Mouse (Mus musculus) neural tube, embryonic 10.5 days (tissue): Measurements from ENCODE around the gene Gm49333.

Source experiments
- DNase-seq: peaks from one replicate; pipeline ENCODE4 v3.0.0-alpha.2; 2017; ENCODE audit warnings: low spot score; ENCODE audit errors: extremely low spot score

Gene Gm49333

DNA sequence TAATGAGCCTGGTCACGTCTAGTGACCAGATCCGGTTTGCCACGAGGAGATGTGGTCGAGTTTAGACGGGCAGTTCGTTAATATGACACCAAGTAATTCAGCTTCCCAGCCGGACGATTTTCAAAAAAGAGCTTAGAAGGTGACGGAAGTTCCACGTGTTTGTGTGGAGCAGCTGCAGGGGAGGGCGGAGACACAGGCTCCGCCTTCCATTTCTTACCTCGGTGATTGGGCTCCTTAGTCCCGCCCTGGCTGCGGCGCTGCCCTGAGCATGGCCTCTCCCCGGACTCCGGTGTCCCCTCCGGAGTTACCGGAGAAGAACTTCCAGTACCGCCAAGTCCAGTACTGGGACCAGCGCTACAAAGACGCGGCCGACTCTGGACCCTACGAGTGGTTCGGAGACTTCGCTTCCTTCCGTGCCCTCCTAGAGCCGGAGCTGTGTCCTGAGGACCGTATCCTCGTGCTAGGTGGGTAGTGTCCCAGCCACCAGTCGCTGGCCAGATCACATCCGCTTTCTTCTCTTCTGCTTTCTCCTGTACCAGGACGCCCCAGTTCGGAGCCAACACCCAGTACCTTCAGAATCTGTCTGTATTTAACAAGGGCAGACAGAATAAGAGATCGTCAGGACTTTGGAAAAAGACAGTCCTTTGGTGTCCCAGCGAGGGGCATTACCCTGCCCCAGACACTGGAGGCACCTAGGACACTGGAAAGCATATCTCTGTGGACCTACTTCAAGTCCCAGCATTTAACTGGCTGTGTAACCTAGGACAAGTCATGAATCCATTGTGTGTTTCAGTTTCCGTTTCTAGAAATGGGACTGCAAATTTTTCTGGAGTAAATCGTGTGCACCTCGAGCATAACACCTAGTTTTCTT is at the start of gene Gm49333, which contains the start of the genes Eef1akmt4 and Alg3:
Gene Gm49333 (plus strand): TSS at position 254 of the 871 bp plus-strand sequence.
Gene Eef1akmt4 (plus strand): TSS at position 237 of the 871 bp plus-strand sequence.
Gene Alg3 (minus strand): TSS at position 379 of the 871 bp plus-strand sequence.
- peak; percentile 86 for DNase-seq

DNA sequence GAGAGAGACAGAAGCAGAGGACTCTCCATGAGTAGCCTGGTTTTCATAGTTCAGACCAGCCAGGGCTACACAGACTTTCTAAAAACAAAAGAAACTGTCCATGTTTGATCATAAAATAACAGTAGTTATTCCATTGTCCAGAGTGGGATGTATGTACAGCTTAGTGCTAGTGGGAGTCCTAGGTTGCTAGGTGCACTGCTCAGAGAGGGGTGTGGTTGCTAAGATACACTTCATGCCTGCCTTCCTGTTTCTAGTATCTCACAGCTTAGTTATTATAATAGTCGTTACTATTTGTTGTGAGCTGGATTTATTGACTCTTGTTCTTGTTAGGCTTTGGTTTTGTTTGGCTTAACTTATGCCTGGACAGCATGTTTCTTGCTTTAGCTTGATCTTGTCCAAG is 46.3 kb upstream of the Gm49333 start:
- no peak for DNase-seq

DNA sequence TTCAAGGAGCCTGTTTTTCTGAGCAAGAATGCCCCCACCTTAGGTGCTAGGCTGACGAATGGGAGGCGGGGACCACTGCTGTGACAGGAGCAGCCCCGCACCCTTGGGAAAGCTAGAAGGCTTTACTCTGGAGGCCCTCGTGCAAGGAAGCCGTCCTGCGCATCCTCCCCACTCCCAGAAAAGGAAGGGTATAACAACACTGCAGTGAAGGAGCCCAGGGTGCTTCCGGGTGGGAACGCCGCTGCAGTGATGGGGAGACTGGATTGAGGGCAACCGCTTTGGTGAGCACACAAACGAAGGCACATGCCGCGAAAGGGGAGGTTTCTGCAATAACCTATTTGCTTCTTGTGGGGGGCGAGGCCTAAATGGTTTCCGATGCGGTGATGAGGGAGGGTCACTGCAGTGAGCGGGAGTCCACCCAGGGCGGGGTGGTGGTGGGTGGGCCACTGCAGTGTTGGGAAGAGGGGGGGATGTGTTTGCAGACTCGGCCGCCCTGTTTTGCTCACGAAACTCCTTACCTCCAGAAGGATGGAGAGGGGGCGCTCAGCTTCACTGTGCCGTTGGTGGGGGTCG is 22.0 kb upstream of the Gm49333 start, which contains the start of gene Vwa5b2:
Gene Vwa5b2 (plus strand): TSS at position 106 of the 573 bp plus-strand sequence.
- DNase-seq, result peak; percentile 48

DNA sequence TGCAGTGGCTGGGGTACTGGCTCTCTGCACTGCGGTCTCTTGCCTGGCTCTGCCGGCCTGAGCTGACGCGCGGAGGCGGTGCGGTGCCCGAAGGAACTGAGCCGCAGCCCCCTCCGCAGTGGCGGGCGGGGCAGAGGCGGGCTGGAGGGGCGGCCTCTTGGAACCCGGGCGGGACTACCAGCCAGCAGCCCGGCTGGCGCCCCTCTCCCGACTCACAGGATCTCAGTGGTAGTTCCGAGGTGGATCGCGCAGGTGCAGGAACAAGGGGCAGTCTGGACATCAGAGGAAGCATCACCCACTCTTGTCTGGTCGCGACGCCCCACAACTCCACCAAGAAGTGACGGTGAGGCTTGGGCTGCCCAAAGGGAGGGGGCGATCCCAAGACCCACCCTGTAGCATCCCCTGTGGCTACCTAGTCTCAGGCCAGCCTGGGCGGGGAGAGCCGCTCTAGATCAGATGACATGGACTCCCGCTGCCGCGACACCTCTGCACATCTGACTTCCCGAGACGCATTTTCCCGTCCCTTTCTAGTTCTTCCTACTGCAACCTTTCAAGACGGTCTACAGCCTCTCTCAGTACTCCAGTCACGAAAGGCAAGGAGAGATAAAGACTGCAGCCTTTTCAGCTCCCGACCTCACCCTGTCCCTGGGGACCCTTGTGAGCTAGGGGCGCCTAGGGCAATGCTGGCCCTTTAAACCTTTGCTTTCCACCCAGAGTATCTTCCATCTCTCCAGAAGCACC is 21.3 kb upstream of the Gm49333 start:
- peak; percentile 66 for DNase-seq

DNA sequence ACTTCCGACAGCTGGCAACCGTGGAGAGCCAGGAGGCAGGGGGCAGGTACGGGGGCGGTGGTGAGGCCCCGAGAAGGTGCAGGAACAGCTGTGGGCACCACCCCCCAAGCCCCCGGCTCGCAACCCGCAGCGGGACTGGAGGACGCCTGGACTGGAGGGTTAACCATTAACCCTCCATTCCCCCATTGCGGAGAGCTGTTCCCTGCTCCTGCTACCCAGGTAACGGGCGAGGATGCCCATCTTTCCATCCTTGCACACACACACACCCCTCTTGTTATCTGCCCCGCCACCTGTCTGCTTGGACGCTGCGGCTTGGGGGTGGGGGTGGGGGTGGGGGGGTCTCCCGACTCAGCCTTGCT is 20.8 kb upstream of the Gm49333 start:
- peak; percentile 41 for DNase-seq

DNA sequence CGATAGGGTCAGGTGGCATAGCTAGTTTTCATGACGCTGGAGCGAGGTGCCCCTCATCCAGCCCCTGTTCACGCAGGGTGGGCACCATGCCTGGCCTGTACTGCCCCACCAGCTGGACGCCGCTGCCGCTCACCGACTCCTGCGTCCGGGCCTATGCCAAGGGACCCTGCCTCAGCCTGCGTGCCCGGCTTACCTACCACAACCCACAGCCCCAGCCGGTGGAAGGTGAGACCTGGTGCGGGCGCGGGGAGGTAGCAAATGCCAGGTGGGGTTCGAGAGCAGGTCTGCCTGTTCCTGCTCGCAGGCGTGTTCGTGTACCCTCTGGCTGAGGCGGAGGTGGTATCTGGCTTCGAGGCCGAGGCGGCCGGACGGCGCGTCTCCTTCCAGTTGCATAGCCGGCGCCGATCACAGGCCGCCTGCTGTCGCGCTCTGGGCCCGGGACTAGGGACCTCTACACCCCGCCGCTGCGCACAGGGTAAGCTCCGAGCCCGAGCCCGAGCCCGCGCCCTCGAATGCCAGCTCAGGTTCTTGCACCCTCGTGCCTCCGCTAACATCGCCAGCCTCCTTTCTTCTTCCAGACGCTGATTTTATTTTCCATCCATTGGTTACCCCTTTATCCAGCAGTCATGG is 20.2 kb upstream of the Gm49333 start:
- peak; percentile 34 for DNase-seq

DNA sequence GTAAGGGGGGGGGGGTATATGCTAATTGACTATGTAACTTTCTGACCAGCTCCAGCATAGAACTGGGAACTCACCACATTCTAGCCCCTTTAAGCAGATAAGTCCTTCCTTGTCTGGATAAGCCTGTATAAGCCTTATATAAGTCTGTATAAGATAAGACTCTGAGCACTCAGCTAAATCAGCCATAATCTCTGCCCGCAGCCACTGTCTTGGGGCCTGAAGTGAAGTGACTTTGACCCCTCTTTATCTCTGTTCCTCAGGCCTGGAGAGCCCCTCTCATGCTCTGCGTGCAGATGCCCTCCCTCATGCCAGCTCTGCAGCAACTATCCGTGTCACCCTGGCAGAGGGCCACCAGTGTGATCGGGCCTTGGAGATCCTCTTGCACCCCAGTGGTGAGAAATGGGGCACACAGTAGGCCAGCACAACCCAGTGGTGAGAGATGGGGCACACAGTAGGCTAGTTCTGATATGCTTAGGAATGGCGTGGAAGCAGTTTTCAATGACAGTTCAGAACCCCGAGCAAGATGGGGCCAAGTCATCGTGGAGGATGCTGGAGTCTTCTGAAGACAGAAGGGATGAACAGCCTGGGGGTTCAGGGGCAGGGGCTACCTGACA is 16.2 kb upstream of the Gm49333 start:
- no peak for DNase-seq

DNA sequence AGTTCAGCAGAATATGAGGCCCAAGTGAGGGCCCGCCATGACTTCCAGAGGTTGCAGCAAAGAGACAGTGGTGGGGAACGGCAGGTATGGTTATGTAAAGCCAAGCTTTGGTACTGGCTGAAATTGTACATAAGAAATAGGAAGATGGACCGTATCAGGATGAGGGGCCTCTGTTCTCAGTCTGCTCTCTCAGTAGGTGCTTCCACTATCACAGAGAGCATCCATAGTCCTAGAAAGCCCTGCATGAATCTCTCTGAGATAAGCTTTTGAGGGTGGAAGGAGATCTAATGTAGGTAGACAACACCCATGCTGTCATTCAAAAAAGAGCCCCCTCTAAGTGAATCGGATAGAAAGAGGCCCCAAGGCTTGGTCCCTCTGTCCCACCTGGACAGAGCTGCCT is 15.7 kb upstream of the Gm49333 start:
- DNase-seq, result no peak

DNA sequence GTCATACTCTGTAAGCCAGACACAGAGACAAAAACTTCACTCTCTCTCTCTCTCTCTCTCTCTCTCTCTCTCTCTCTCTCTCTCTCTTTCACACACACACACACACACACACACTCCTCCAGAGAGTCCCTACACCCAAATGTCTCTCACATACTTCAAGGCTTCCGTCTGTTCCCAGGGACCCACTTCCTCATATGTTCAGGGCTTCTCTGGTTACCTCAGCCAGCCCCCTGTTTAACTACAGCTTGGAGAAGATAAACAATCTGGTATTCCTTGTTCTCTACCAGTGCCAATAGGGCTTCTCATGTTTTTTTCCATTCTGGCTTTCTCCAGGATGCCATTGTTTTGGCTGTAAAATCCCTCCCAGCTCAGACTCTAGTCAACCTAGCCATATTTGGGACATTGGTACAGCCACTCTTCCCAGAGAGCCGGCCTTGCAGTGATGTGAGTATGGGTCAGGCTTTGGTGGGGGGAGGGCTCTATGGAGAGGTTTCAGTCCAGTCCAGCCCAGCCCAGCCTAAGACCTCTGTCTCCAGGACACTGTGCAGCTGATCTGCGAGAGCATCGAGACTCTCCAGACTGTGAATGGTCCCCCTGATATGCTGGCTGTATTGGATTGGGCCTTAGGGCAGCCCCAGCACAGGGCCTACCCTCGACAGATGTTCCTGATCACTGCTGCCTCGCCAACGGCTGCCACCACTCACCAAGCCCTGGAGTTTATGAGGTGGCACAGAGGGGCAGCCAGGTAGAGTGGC is 14.5 kb upstream of the Gm49333 start:
- no peak for DNase-seq

DNA sequence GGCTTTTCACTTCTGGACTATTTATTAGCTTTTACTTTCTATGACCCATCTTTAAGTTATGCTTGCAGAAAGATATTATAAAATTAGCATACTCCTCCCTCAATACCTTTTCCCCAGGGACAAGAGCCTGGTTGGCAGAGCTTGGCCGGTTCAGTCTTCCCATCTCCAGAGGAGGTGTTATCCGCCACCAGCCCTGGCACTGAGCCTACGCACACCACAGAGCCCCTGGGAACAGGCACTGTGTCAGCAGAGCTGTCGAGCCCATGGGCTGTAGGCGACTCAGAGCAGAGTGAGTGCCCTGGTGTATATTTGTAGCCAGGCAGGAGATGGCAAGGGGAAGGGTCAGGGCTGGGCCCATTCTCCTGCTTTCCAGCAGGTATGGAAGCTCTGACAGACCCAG is 10.9 kb upstream of the Gm49333 start:
- DNase-seq, result no peak

DNA sequence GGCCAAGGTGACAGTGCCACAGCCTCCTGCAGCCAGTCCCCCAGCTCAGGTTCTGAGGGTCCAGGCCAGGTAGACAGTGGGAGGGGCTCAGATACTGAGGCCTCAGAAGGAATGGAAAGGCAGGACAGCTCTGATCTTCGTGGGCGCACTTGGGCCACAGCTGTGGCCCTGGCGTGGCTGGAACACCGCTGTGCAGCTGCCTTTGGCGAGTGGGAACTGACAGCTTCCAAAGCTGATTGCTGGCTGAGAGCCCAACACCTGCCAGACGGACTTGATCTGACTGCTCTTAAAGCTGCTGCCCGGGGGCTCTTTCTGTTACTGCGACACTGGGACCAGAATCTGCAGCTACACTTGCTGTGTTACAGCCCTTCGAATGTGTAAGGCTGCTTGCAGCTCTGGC is 6.7 kb upstream of the Gm49333 start:
- no peak for DNase-seq

DNA sequence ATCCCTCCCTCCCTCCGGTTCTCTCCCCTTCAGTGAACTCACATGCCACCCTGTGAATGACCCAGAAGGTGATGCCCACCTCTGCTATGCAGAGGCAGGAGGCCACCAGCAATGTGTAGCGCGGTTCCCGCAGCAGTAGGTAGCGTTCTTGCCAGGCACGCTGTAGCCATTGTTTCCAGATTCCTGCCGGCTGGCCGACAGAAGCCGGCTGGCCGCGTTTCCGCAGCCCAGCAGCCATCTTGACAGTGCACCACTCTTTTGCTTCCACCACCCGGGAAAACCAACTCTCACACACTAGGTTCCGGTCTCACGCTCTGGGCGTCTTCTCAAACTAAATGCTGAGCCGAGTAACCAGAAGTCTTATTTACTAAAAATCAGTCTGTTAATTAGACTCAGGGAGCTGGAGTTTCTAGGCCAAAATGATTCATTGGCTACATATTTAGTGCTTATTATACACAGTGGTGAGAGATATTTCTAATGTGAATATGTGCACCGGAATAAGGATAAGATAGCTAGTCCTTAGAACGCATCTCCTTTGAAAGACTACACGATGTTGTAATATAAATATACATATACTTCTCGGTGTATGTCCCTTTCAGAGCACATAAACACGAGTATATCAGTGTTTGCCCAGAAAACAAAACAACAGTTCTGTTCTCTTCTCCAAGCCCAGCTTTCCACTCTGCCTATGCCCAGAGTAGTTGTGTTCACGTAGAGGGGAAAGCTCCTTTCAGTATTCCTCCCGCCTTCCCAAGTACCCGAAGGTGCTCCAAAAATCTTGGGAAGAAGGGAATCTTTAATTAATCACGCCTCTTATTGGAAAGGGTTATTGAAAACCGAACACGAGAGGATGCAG is 681 bp upstream of the Gm49333 start:
- DNase-seq, result peak; percentile 81

DNA sequence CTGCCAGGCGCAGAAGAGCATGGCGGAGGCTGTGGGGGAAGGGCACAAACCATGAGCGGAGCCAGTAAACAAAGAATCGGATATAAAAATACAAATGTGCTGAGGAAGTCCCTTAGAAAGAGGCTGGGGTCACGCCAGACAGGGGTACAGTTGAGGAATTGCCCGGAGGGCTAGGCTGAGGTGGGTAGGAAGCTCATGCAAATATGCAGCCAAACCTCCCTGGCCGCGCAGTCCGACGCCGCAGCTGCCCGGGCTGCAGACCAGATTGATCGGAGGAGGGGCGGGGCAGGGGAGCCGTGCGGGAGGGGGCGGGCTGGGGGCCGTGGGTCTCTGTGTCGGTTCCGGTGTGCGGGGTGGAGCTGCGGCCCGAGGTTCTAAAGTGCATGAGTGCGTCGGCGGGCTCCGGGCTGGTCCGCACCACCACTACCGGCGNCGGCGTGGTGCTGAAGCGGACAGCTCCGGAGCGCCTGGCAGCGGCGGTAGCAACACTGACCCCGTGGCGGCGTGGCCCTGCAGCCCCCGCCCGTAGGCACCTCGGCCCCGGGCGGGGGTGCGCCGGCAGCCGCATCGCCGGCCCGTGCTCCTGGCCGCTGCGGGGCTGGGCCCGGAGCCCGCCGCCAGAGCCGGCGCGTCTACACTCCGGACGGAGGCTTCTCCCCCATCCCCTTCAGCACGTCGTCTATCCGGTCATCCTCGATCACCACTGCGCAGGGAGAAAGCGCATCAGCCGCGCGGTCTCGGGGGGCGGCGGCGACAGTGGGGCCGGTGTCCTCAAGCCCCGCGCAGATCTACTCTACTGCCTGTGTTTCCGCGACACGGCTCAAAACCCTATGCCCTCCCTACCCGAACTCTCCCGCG is 8.4 kb downstream of the Gm49333 start:
- DNase-seq, result peak; percentile 69

DNA sequence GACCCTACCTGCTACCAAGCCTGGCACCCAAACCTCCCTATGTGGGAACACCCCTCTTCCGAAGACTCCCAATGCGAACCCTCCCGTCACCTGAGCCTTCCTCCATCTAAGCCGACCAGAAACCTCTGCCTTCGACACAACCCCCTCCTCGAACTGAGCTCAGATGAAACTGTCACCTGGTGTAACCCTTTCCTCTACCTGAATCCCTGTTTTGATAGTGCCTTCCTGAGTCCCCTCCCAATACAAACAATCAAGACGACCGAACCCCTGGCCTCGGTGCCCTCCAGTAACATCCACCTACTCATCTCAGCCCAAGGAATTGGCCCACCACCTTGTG is 9.0 kb downstream of the Gm49333 start:
- peak; percentile 37 for DNase-seq

DNA sequence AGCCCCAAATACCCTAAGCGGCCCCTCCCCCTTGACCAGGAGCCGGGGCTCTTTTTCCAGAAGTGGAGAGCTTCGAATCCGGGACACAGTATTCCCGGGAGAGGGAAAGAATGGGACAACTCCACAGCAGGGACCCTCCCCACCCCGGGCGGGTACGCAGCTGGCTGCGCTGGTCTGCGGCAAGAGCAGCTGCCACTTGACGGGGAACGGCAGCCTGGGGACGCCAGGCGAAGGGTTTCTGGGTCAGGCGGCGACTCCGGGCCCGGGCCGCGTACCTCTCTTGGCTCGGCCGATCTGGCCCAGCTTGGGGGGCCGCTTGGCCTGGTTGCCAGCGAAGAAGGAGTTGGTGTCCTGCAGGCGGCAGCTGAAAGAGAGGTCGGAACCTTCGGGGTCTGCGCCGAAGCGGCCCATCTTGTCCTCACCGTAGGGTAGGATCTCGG is 9.4 kb downstream of the Gm49333 start:
- DNase-seq, result peak; percentile 75

DNA sequence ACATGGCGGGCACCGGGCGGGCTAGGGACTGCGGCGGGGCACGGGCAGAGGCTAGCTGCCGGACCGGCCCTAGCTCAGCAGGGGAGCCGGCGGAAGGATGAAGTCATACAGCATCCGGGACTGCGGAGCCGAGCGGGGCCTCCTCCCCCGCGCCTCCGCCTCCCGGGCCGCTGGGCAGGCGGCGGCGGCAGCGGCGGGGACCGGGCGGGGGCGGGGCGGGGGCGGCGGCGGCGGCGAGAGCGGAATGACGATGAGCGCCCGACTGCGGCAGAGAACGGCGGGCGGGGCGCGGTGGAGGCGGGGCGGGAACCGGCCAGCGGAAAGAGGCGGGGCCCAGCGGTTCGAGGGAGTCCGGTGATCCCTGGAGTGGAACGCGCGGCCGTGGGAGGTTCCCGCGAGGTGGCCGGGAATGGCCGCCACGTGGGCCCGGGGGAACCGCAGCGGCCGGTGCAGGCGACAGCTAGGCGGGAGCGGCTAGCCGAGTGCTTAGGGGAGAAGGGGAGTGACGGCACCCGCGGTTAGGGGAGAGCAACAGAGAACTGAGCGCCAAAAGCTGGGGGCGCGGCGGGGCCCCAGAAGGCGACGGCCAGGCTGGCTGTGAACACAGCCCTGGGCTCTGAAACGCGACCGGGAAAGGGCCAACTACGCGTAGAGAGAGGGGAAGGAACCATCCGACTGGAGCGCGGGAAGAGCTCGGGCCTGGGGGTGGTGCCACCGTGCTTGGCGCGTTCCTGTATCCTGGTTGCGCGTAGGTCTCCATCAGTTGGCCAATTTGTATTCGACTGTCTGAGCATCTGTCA is 10.0 kb downstream of the Gm49333 start, which contains the start of gene Camk2n2:
Gene Camk2n2 (minus strand): TSS at position 97 of the 800 bp plus-strand sequence.
- peak; percentile 76 for DNase-seq

DNA sequence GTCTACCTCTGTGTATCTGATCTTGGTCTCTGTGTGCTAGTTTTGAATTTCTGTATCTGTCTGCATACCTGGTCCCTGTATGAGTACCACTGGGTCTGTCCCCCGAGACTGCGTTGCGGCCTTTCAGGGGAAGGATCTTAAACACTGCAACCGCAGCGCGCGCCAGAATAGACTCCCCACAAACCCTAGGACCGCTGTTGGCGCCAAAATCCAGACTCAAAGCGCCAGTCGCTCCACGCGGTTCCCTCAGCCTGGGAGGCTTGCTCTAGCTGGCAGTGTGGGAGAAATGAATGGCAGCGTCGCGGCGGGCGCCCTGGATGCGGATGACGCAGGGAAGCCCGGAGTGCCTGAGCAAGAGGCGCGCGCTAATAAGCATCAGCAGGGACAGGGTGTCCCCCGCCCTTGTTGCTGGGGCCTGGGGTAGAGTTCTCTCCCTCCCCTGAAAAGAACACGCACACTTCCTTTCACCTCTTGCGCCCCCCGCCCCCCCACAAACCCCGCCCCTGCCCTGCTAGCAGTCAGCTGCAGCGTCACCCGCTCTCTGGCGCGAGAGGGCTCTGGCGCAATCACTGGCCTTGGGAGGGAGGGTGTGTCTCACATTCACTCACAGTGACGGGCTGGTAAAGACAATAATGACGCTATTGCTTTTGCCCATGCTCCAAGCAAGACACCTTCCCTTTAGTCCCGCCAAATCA is 10.7 kb downstream of the Gm49333 start:
- DNase-seq, result peak; percentile 72
